8 mouse cellular contexts compared by ENCODE assay signal in genomic region chr17:23774090-23774489, GRCm38 (mm10). TPM values are rescaled to one million over a fixed set of nuclear protein-coding genes. Genes with fewer than 3 reads are reported as not detected.
DNase-seq lines count a peak whose midpoint lies in the region; ATAC-seq and TF ChIP-seq lines count a peak whose summit lies in the region.

No protein-coding gene starts in this region.

- no peaks in the 10 kb centered on the region for H3K9me3 ChIP-seq in CH12.LX (replicated peaks; ENCODE audit: low read length)

- TF ChIP-seq EP300 in CH12.LX (IDR thresholded peaks at IDR 0.05; ENCODE audit: low read length), result no peak

- H3K4me2 ChIP-seq in CH12.LX (ENCODE audit: insufficient read depth, low read depth, poor library complexity, severe bottlenecking), result peak overlapping the region; percentile 37; the same call in 1 of the 2 replicates

- WGBS in bone marrow, adult 2 months, result under 1% methylated on average over 12 of the region's 12 CpGs

- H3K4me3 ChIP-seq in CH12.LX (replicated peaks in 1 of 3; ENCODE audit: low read depth in 2 of 3, low read length in 2 of 3, poor library complexity in 1 of 3), result no peak overlapping the region
- no peak overlapping the region for H3K4me3 ChIP-seq in bone marrow, adult 2 months (replicated peaks; ENCODE audit: control insufficient read depth, low read depth, low read length)

- no peaks in the 10 kb centered on the region for H3K27me3 ChIP-seq in CH12.LX (replicated peaks)

- no peak for TF ChIP-seq POLR2A in CH12.LX (IDR thresholded peaks at IDR 0.05; ENCODE audit: low read depth, low read length)
- TF ChIP-seq POLR2A in bone marrow, adult 2 months (IDR thresholded peaks at IDR 0.05; ENCODE audit: borderline replicate concordance, control insufficient read depth, low read depth, low read length), result no peak

- TF ChIP-seq RAD21 in CH12.LX (IDR thresholded peaks at IDR 0.05; ENCODE audit: low read depth, low read length), result peak; percentile 97

- H3K27ac ChIP-seq in CH12.LX (ENCODE audit: insufficient read depth, low read depth), result no peak overlapping the region
- no peak overlapping the region for H3K27ac ChIP-seq in bone marrow, adult 2 months (ENCODE audit: control insufficient read depth, insufficient read depth, low read depth, low read length, poor library complexity)

- H3K36me3 ChIP-seq in CH12.LX (replicated peaks in 1 of 2; ENCODE audit: control insufficient read depth in 1 of 2, insufficient read depth in 1 of 2, low read length in 1 of 2), result peaks cover 0 to 2% of the 10 kb centered on the region in 2 experiments

- no peak overlapping the region for H3K9ac ChIP-seq in CH12.LX (ENCODE audit: insufficient read depth, low read depth)

- dilution Hi-C loops in CH12.LX (cut with MboI; ENCODE audit: extremely low pct_ligation_motif_present, extremely low pct_unique_long_range_greater_than_20kb, low sequenced_read_pairs), result no loop called here

- ATAC-seq in erythroblast, adult 5-6 weeks (replicated peaks; ENCODE audit: low FRiP score, poor library complexity, severe bottlenecking), result peak; percentile 45

- H3K4me1 ChIP-seq in CH12.LX (ENCODE audit: control insufficient read depth in 1 of 2, insufficient read depth in 2 of 2), result peaks cover 7 to 31% of the 10 kb centered on the region in 2 experiments; a peak in 3 of 4 replicates
- no peaks in the 10 kb centered on the region; the same call in 1 of the 2 replicates for H3K4me1 ChIP-seq in bone marrow, adult 2 months (ENCODE audit: control insufficient read depth, insufficient read depth, low read length)

- peak; percentile 87 to 99 for TF ChIP-seq CTCF in CH12.LX (conservative IDR thresholded peaks at IDR 0.05 in 1 of 2, IDR thresholded peaks at IDR 0.05 in 1 of 2; ENCODE audit: low read depth in 2 of 2, low read length in 2 of 2)
- peak; percentile 94 for TF ChIP-seq CTCF in bone marrow, adult 2 months (IDR thresholded peaks at IDR 0.05; ENCODE audit: control insufficient read depth, insufficient read depth, low read length)

- 0 out of 2 replicates have a peak, but pooled peaks cover 4% of the 10 kb centered on the region for H3K79me2 ChIP-seq in CH12.LX (replicated peaks; ENCODE audit: control insufficient read depth, extremely low read depth, insufficient read depth, poor library complexity, severe bottlenecking)

- in situ Hi-C loops in CH12.LX (cut with MboI; ENCODE audit: low pct_ligation_motif_present, low pct_unique_long_range_greater_than_20kb, low sequenced_read_pairs), result loop anchor here (5.0 to 10.0 kb wide), 2 partner anchors 33 to 191 kb away; no protein-coding TSS in a partner anchor

- peak; percentile 88 for DNase-seq in CH12.LX (ENCODE audit: extremely low read depth)
- peak; percentile 89 for DNase-seq in heart, postnatal 4 days
- peak; percentile 67 to 81 for DNase-seq in layer of hippocampus, adult 8-10 months (ENCODE audit: low spot score in 2 of 2)
- peak; percentile 92 for DNase-seq in lung, postnatal 10 days
- DNase-seq in right cerebral cortex, adult 18-20 months, result peak; percentile 79
- peak; percentile 92 for DNase-seq in thymus, postnatal 4 days

TF ChIP-seq in CH12.LX, 34 proteins besides CTCF, POLR2A, EP300 and RAD21 (continues in another document):
- TF ChIP-seq MYC (IDR thresholded peaks at IDR 0.05; ENCODE audit: low read depth, low read length), result 0 out of 2 replicates have a peak, but pooled peaks have one; percentile 27
- no peak for TF ChIP-seq MAX (IDR thresholded peaks at IDR 0.05; ENCODE audit: low read length)
- peak; percentile 5; the same call in 1 of the 2 replicates for TF ChIP-seq ELF1 (IDR thresholded peaks at IDR 0.05; ENCODE audit: low read depth, low read length)
- TF ChIP-seq NELFE (IDR thresholded peaks at IDR 0.05; ENCODE audit: low read depth, low read length), result peak; percentile 48; the same call in 1 of the 2 replicates
- TF ChIP-seq IRF4 (IDR thresholded peaks at IDR 0.05; ENCODE audit: low read depth, low read length), result peak; percentile 62; the same call in 1 of the 2 replicates
- no peak for TF ChIP-seq GABPA (IDR thresholded peaks at IDR 0.05; ENCODE audit: insufficient replicate concordance, low read depth, low read length)
- peak; percentile 25; the same call in 1 of the 2 replicates for TF ChIP-seq NRF1 (IDR thresholded peaks at IDR 0.05; ENCODE audit: low read depth, low read length)
- no peak for TF ChIP-seq ZMIZ1 (IDR thresholded peaks at IDR 0.05; ENCODE audit: low read depth, low read length)
- no peak for TF ChIP-seq ZNF384 (IDR thresholded peaks at IDR 0.05; ENCODE audit: low read depth, low read length)
- TF ChIP-seq SIN3A (IDR thresholded peaks at IDR 0.05; ENCODE audit: low read length), result no peak; the same call in 1 of the 2 replicates
- TF ChIP-seq POLR2AphosphoS2 (IDR thresholded peaks at IDR 0.05; ENCODE audit: low read depth, low read length), result no peak
- no peak for TF ChIP-seq JUND (conservative IDR thresholded peaks at IDR 0.05; ENCODE audit: low read depth, low read length)
- TF ChIP-seq PAX5 (IDR thresholded peaks at IDR 0.05; ENCODE audit: low read length), result no peak
- TF ChIP-seq RCOR1 (conservative IDR thresholded peaks at IDR 0.05; ENCODE audit: low read depth, low read length), result no peak
- TF ChIP-seq MAZ (IDR thresholded peaks at IDR 0.05; ENCODE audit: low read depth, low read length), result peak; percentile 72; the same call in 1 of the 2 replicates
- peak; percentile 36 for TF ChIP-seq HCFC1 (IDR thresholded peaks at IDR 0.05; ENCODE audit: low read depth, low read length)
- TF ChIP-seq BHLHE40 (IDR thresholded peaks at IDR 0.05; ENCODE audit: low read depth, low read length), result no peak
- TF ChIP-seq SMC3 (IDR thresholded peaks at IDR 0.05; ENCODE audit: low read depth, low read length), result peak; percentile 95
- TF ChIP-seq MXI1 (IDR thresholded peaks at IDR 0.05; ENCODE audit: low read depth, low read length), result no peak; the same call in 1 of the 2 replicates
- no peak for TF ChIP-seq USF1 (IDR thresholded peaks at IDR 0.05; ENCODE audit: low read depth, low read length)
- TF ChIP-seq MAFK (IDR thresholded peaks at IDR 0.05; ENCODE audit: insufficient replicate concordance, low read length), result no peak
- 0 out of 2 replicates have a peak, but pooled peaks have one; percentile 27 for TF ChIP-seq TCF12 (IDR thresholded peaks at IDR 0.05; ENCODE audit: low read depth, low read length)
- no peak for TF ChIP-seq CHD1 (IDR thresholded peaks at IDR 0.05; ENCODE audit: low read depth, low read length)
- TF ChIP-seq CHD2 (IDR thresholded peaks at IDR 0.05; ENCODE audit: low read length), result no peak

RNA-seq across cellular contexts. Expression of gene Flywch1, which starts 2.7 kb away (rescaled TPM):
- 26.9 and 28.3 TPM in 2 replicates for total RNA-seq in CH12.LX (2012; rRNA removed)
- total RNA-seq in CH12.LX (2014; rRNA removed), result 18.8 and 22.2 TPM in 2 replicates
- 22.0 and 23.4 TPM in 2 replicates for polyA plus RNA-seq in CH12.LX (2012; ENCODE audit: insufficient read length, low read depth)
- 5.5 and 11.2 TPM in 2 replicates for polyA plus RNA-seq in bone marrow, adult 2 months (2011; ENCODE audit: insufficient read depth, insufficient read length, low replicate concordance, missing spikeins)
- total RNA-seq in erythroblast, adult 5-6 weeks (2015; ENCODE audit: low replicate concordance), result 2.1 and 2.3 TPM in 2 replicates
- total RNA-seq in erythroblast, adult 5-6 weeks (2017; ENCODE audit: low replicate concordance), result 3.8 and 4.7 TPM in 2 replicates
- 10 to 100 TPM; 32.8 to 33.4 TPM for total RNA-seq in heart, postnatal 4 days (2021)
- 100 to 1,000 TPM; 324 to 395 (median 358) TPM for total RNA-seq in layer of hippocampus, adult 8-10 months (2022)

RNA-seq across cellular contexts. Expression of gene Flywch2, which starts 11.8 kb away (rescaled TPM):
- total RNA-seq in CH12.LX (2012; rRNA removed) (not detected in 2 replicates), CH12.LX (2014; rRNA removed) (not detected in 2 replicates)
- polyA plus RNA-seq in CH12.LX (2012; ENCODE audit: insufficient read length, low read depth), result not detected in 2 replicates
- not detected in 2 replicates for polyA plus RNA-seq in bone marrow, adult 2 months (2011; ENCODE audit: insufficient read depth, insufficient read length, low replicate concordance, missing spikeins)
- total RNA-seq in erythroblast, adult 5-6 weeks (2015; ENCODE audit: low replicate concordance), result not detected in 2 replicates
- not detected in 2 replicates for total RNA-seq in erythroblast, adult 5-6 weeks (2017; ENCODE audit: low replicate concordance)
- total RNA-seq in heart, postnatal 4 days (2021), result 1 to 10 TPM; 1.2 to 2.2 TPM
- 10 to 100 TPM in 2 of 4 experiments, 1 to 10 TPM in 2; 8.1 to 11.7 (median 10.1) TPM for total RNA-seq in layer of hippocampus, adult 8-10 months (2022)

RNA-seq across cellular contexts. Expression of gene Srrm2, which starts 16.2 kb away (rescaled TPM):
- total RNA-seq in CH12.LX (2012; rRNA removed), result 83.6 and 90.4 TPM in 2 replicates
- total RNA-seq in CH12.LX (2014; rRNA removed), result 18.3 and 26.7 TPM in 2 replicates
- polyA plus RNA-seq in CH12.LX (2012; ENCODE audit: insufficient read length, low read depth), result 339 and 383 TPM in 2 replicates
- polyA plus RNA-seq in bone marrow, adult 2 months (2011; ENCODE audit: insufficient read depth, insufficient read length, low replicate concordance, missing spikeins), result 328 and 487 TPM in 2 replicates
- 188 and 291 TPM in 2 replicates for total RNA-seq in erythroblast, adult 5-6 weeks (2015; ENCODE audit: low replicate concordance)
- 169 and 183 TPM in 2 replicates for total RNA-seq in erythroblast, adult 5-6 weeks (2017; ENCODE audit: low replicate concordance)
- 100 to 1,000 TPM; 275 to 287 TPM for total RNA-seq in heart, postnatal 4 days (2021)
- total RNA-seq in layer of hippocampus, adult 8-10 months (2022), result 100 to 1,000 TPM; 503 to 777 (median 666) TPM

RNA-seq across cellular contexts. Expression of gene Kremen2, which starts 28.5 kb away (rescaled TPM):
- total RNA-seq in CH12.LX (2012; rRNA removed), result 0.34 and 0.55 TPM in 2 replicates
- total RNA-seq in CH12.LX (2014; rRNA removed), result 0.14 and 0.23 TPM in 2 replicates
- polyA plus RNA-seq in CH12.LX (2012; ENCODE audit: insufficient read length, low read depth), result 0.21 and 0.23 TPM in 2 replicates
- polyA plus RNA-seq in bone marrow, adult 2 months (2011; ENCODE audit: insufficient read depth, insufficient read length, low replicate concordance, missing spikeins), result not detected in 2 replicates
- not detected in 2 replicates for total RNA-seq in erythroblast, adult 5-6 weeks (2015; ENCODE audit: low replicate concordance)
- not detected in 2 replicates for total RNA-seq in erythroblast, adult 5-6 weeks (2017; ENCODE audit: low replicate concordance)
- total RNA-seq in heart, postnatal 4 days (2021), result not detected
- 1 to 10 TPM in 1 of 4 experiments, under 1 TPM in 3; 0.51 to 1.3 (median 0.68) TPM for total RNA-seq in layer of hippocampus, adult 8-10 months (2022)

RNA-seq across cellular contexts. Expression of gene Paqr4, which starts 33.4 kb away (rescaled TPM):
- total RNA-seq in CH12.LX (2012; rRNA removed), result 2.0 and 2.8 TPM in 2 replicates
- 0.47 and 1.0 TPM in 2 replicates for total RNA-seq in CH12.LX (2014; rRNA removed)
- 0.80 and 1.1 TPM in 2 replicates for polyA plus RNA-seq in CH12.LX (2012; ENCODE audit: insufficient read length, low read depth)
- polyA plus RNA-seq in bone marrow, adult 2 months (2011; ENCODE audit: insufficient read depth, insufficient read length, low replicate concordance, missing spikeins), result 6.4 and 8.1 TPM in 2 replicates
- 1.2 TPM in 1 of 2 replicates, not detected in the other for total RNA-seq in erythroblast, adult 5-6 weeks (2015; ENCODE audit: low replicate concordance)
- total RNA-seq in erythroblast, adult 5-6 weeks (2017; ENCODE audit: low replicate concordance), result 1.4 and 4.3 TPM in 2 replicates
- total RNA-seq in heart, postnatal 4 days (2021), result 10 to 100 TPM; 19.1 to 19.3 TPM
- total RNA-seq in layer of hippocampus, adult 8-10 months (2022), result 10 to 100 TPM; 53.1 to 56.9 (median 53.6) TPM

Comparison
In these comparisons a context has a peak if more than half of its experiments do, and no peak if none do; other contexts are left out.
1. RNA of gene Flywch1, which starts 2.7 kb away (total RNA-seq): 324 to 395 TPM in layer of hippocampus, adult 8-10 months; 32.8 to 33.4 TPM in heart, postnatal 4 days, 18.8 to 28.3 TPM in CH12.LX and 2.1 to 4.7 TPM in erythroblast, adult 5-6 weeks; every median in the first group is over 4 times any median in the second.
2. Peak in every context shown above with its lines, with median percentiles within 50 percentile points of each other: DNase-seq.